Mouse (Mus musculus) retina, postnatal 1 day (tissue): Measurements from ENCODE around the gene Odf3l2.

Source experiments
- DNase-seq: peaks from one replicate; pipeline ENCODE4 v3.0.0-alpha.2; 2012

Odf3l2 gene

GRCm38 (mm10) chr10:79670071-79670888 is 24.7 kb upstream of the Odf3l2 start:
- DNase-seq, result no peak

- DNase-seq, result peak; percentile 84
Observed at GRCm38 (mm10) chr10:79669576-79670057, 24.1 kb upstream of the Odf3l2 start.

- peak; percentile 97 for DNase-seq
Observed at GRCm38 (mm10) chr10:79668771-79669575, 23.4 kb upstream of the Odf3l2 start, which contains the start of gene Tpgs1. Gene Tpgs1, plus strand, starts transcription at chr10:79669369.

- DNase-seq, result no peak
Observed at GRCm38 (mm10) chr10:79668076-79668475, 22.5 kb upstream of the Odf3l2 start.

- DNase-seq, result no peak
Observed at GRCm38 (mm10) chr10:79666493-79666892, 21.0 kb upstream of the Odf3l2 start.

- DNase-seq, result no peak
Observed at GRCm38 (mm10) chr10:79665051-79665450, 19.5 kb upstream of the Odf3l2 start.

GRCm38 (mm10) chr10:79664131-79664665 is 18.7 kb upstream of the Odf3l2 start, which contains the start of gene Madcam1:
Gene Madcam1, plus strand, starts transcription at chr10:79664559.
- DNase-seq, result peak; percentile 80

GRCm38 (mm10) chr10:79661861-79662260 is 16.3 kb upstream of the Odf3l2 start:
- DNase-seq, result no peak

- DNase-seq, result peak; percentile 38
Observed at GRCm38 (mm10) chr10:79660298-79660697, 14.8 kb upstream of the Odf3l2 start.

- no peak for DNase-seq
Observed at GRCm38 (mm10) chr10:79658829-79659228, 13.3 kb upstream of the Odf3l2 start.

- DNase-seq, result peak; percentile 46
Observed at GRCm38 (mm10) chr10:79654946-79655395, 9.4 kb upstream of the Odf3l2 start.

GRCm38 (mm10) chr10:79652789-79653188 is 7.3 kb upstream of the Odf3l2 start:
- no peak for DNase-seq

GRCm38 (mm10) chr10:79649070-79649751 is 3.7 kb upstream of the Odf3l2 start:
- DNase-seq, result peak; percentile 82

GRCm38 (mm10) chr10:79638486-79639204 is 6.9 kb downstream of the Odf3l2 start:
- DNase-seq, result peak; percentile 76

GRCm38 (mm10) chr10:79637128-79638110 is 8.1 kb downstream of the Odf3l2 start, which contains the start of gene Shc2:
Gene Shc2, minus strand, starts transcription at chr10:79637918.
- DNase-seq, result peak; percentile 70

GRCm38 (mm10) chr10:79636287-79636686 is 9.3 kb downstream of the Odf3l2 start:
- DNase-seq, result no peak

GRCm38 (mm10) chr10:79633006-79633777 is 12.3 kb downstream of the Odf3l2 start:
- DNase-seq, result no peak

- DNase-seq, result peak; percentile 61
Observed at GRCm38 (mm10) chr10:79631432-79631831, 14.1 kb downstream of the Odf3l2 start.

GRCm38 (mm10) chr10:79628377-79628776 is 17.2 kb downstream of the Odf3l2 start:
- no peak for DNase-seq

- no peak for DNase-seq
Observed at GRCm38 (mm10) chr10:79626156-79626555, 19.4 kb downstream of the Odf3l2 start.
